Mouse (Mus musculus): ENCODE measurements at regions not wholly inside any gene's neighbourhood (a gene's known extent, or its start where the extent isn't known, plus 50 kb on each side); places are given as distances from the start of the nearest gene placed in this dataset.

DNA sequence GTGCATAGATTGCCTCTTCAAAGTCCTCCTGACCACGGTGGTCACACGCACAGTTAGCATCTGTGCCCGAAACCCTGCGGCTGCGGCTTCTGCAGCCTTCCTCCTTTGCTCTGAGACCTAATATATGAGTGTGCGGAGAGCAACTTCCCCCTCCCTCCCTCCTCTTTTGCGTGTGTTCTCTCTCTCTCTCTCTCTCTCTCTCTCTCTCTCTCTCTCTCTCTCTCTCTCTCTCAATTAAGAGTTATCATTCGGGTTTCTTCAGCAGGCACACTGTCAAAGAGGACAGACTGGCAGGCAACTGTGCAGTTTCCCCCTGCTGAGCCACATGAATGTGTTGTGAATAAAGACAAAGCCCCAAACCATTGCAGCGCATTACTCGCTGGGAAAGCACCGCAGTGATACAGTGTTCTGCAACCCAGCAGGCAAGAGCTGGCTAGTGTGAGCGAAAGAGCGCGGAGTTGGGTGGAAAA lies 900.8 kb downstream of the Mat2b start:
- ATAC-seq, result peak; percentile 94
- H3K9ac ChIP-seq, result peak overlapping the region; percentile 34

DNA sequence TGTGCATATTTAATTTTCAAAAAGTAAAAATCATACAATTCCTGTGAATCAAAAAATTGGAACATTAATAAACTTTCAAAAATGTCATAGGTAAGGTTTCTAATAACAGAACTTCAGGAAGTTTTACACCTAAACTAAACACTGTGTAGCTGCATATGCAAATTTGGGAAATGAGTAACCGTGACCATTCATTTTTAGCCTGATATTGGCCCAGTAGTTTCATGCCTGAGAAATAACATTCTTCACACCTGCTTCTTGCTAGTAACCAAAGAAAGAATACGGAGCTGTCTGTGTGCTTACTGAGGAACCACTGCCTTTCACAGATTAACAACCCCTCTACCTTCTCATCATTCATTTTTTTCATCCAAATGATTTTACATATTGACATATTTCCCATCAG lies 902.9 kb downstream of the Mat2b start:
- 82% methylated on average over 2 of the region's 2 CpGs for WGBS
- no peak overlapping the region for H3K4me2 ChIP-seq
- H3K9me3 ChIP-seq (replicated peaks), result no peaks in the 10 kb centered on the region
- peaks cover 10% of the 10 kb centered on the region; the same call in 1 of the 2 replicates for H3K4me1 ChIP-seq
- H3K4me3 ChIP-seq, result no peak overlapping the region
- no peak overlapping the region for H3K27ac ChIP-seq
- no peak overlapping the region for H3K9ac ChIP-seq
- no peak for ATAC-seq
- H3K36me3 ChIP-seq (ENCODE audit: poor library complexity, severe bottlenecking), result no peaks in the 10 kb centered on the region
- peaks cover 19% of the 10 kb centered on the region for H3K27me3 ChIP-seq

More for the DNA sequence above, 900.8 kb downstream of the Mat2b start:
- Histone ChIP-seq H3K9me3 (replicated peaks) (no peaks in the 10 kb centered on the region), H3K27me3 (peaks cover 19% of the 10 kb centered on the region), H3K36me3 (ENCODE audit: poor library complexity, severe bottlenecking) (no peaks in the 10 kb centered on the region), H3K27ac (no peak overlapping the region), H3K4me1 (peaks cover 10% of the 10 kb centered on the region; the same call in 1 of the 2 replicates), H3K4me2 (peak overlapping the region; percentile 60), H3K4me3 (peak overlapping the region; percentile 37)
- WGBS, result under 1% methylated on average over 14 of the region's 14 CpGs
